Mouse (Mus musculus) embryo, embryonic 10.5 days (tissue): ENCODE results near the gene Rps19.
"Not testable (repeated sequence)": the region's sequence is repeated elsewhere in the genome, so short reads cannot be mapped to it uniquely, and the experiment has no call there.

Experiments used
- DNase-seq: peaks from one replicate; pipeline ENCODE4 v3.0.0-alpha.2; 2015; ENCODE audit warnings: low spot score

Rps19 gene

GRCm38 (mm10) chr7:24869532-24870165 lies 14.5 kb upstream of the Rps19 start, which contains the start of the genes Lypd4 and Dmrtc2:
Lypd4 (minus strand) TSS chr7:24869941.
Dmrtc2 (plus strand) TSS chr7:24870057.
- DNase-seq = no peak

DNA sequence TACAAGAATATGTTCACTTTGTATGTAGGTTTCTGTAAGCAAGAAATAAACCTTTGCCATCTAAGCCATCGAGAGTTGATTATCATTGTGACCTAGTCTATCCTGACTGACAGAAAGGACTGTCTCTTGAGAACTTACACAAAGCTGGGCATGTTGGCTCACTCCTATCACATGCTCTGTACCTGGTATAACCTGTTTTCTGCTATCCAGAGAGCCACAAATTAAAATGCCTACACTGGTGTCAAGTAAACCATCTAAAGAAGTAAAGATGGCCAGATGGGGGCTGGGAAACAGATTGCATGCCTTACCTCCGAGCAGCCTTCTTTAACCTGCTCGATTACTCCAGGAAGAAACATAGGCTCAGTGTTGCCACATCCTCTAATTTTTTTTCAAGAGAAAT lies 6.6 kb upstream of the Rps19 start:
- no peak for DNase-seq

DNA sequence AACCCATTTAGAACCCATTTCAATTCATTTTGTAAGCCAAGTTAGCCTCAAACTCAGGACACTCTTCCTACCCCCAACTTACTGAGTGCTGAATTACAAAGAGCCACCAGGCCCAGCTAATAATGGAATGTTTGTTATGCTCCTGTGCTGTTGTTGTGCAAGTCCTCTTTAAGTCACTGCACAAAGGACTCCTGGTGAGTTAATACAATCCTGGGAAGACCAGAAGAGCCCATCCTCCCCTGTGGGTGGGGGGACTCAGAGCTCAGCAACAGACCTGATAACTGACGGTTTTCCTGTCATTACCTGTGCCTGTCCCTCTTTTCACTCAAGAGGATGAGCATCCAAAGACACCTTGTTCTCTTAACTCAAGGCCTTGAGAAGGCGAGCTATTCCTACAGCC lies 4.6 kb upstream of the Rps19 start:
- DNase-seq = no peak

DNA sequence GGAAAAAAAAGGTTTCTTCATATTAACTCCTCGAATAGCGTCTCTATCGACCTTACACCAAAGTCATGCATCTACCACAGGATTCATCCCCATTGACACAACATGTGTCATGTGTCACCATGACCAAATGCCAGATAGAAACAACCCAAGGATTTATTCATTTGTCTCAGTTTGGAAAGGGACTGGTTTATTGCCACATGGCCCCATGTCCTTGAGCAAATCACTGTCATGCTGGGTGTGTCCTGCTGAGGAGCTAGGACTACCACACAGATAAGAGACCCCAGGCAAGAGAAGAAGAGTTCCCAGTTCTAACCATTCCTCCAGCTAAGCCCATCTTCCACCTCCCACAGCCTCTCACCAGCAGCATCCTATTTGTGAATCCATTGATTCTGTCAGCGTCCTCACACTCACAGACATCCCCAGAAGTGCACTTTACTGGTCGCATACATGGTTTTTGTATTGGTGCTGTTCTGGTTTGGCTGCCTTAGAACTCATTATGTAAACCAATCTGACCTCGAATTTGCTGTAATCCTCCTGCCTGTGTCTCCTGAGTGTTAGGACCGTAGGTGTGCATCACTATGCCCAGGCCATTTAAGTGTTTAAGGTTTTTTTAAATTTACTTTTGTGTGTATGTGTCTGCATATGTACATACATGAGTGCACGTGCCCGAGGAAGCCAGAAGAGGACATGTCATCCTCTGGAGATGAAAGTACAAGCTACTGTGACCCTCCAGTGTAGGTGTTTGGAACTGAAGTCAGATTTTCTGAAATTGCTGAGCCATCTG lies 1.6 kb upstream of the Rps19 start:
- DNase-seq = no peak

DNA sequence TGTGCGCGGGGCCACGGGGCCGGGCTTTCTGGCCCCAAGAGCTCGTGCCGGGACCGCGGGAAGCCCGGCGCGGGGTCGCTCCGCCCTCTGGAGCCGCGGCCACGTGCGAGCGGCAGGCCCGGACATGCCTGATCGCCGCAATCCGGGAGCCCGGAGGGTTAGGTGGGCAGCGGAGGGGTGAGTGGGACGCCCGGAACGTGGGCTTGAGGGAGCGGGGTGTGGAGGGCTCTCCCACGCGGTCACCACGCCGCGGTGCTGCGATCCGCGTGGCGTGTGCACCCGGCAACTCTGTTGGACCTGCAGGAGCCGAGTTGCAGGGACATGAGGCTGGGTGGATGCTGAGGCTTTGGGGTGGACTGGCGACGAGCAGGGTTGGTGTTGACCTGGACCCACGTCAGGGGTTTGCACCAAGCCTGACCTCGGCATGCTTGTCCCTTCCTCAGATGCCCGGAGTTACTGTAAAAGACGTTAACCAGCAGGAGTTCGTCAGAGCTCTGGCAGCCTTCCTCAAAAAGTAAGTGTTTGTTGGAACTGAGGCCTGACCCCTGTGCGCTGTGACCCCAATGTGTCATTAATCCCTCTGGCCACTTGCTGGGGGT lies 621 bp downstream of the Rps19 start:
- no peak for DNase-seq

GRCm38 (mm10) chr7:24885468-24886307 lies 1.5 kb downstream of the Rps19 start:
- DNase-seq = no peak

DNA sequence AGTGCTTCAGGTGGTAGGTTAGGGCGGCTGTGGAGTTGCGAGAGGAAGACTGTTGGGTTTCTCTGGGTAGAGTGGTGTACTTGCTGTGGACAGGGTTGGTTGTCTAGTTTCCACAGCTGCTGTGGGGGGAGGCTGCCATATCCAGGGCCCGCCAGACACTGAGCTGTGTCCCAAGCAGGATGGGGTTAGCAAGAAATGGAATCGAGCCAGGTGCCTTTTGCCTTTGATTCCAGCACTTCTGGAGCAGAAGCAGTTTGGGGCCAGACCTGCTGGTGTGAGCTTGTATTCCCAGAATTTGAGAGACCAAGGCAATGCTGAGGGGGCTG lies 2.1 kb downstream of the Rps19 start:
- no peak for DNase-seq

- no peak for DNase-seq
Observed at GRCm38 (mm10) chr7:24887096-24887495, 2.9 kb downstream of the Rps19 start.

- no peak for DNase-seq
Observed at GRCm38 (mm10) chr7:24889431-24890220, 5.5 kb downstream of the Rps19 start.

GRCm38 (mm10) chr7:24890281-24891216 lies 6.4 kb downstream of the Rps19 start:
- DNase-seq = peak; percentile 92

- DNase-seq = no peak
Observed at GRCm38 (mm10) chr7:24891241-24892124, 7.3 kb downstream of the Rps19 start.

- no peak for DNase-seq
Observed at GRCm38 (mm10) chr7:24892125-24892583, 8.0 kb downstream of the Rps19 start.

DNA sequence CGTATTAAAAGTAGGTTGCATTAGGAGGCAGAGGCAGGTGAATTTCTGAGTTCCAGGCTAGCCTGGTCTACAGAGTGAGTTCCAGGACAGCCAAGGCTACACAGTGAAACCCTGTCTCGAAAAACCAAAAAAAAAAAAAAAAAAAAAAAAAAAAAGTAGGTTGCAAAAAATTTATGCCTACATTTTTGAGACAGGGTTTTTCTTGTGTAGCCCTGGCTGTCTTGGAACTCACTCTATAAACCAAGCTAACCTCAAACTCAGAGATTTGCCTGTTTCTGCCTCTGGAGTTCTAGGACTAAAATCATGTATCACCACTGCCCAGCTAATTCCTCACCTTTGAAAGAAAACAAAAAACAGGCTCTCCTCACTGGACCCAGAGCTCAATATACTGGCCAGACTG lies 11.6 kb downstream of the Rps19 start:
- DNase-seq = not testable (repeated sequence)

DNA sequence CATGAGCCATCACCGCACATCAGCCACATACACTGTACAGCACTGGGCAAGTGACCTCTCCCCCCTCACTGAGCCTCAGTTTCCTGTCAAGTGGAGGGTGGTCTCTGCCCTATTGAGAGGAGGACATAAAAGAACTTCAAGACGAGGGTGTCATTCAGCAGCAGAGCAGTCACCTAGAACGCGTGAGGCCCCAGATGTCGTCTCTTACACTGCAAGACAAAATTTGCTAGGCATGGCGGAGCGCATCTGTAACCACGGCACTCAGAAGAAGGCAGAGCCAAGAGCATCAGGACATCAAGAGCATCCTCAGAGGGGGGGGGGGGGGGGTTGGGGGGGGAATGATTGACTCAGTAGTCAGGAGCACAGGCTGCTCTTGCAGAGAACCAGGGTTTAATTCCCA lies 12.1 kb downstream of the Rps19 start:
- DNase-seq = no peak

GRCm38 (mm10) chr7:24897224-24897623 lies 13.1 kb downstream of the Rps19 start, which contains the start of gene Cd79a:
Cd79a (plus strand) TSS chr7:24897381.
- DNase-seq = no peak

GRCm38 (mm10) chr7:24897959-24898358 lies 13.8 kb downstream of the Rps19 start:
- DNase-seq = no peak

- no peak for DNase-seq
Observed at GRCm38 (mm10) chr7:24901114-24901513, 16.9 kb downstream of the Rps19 start.

DNA sequence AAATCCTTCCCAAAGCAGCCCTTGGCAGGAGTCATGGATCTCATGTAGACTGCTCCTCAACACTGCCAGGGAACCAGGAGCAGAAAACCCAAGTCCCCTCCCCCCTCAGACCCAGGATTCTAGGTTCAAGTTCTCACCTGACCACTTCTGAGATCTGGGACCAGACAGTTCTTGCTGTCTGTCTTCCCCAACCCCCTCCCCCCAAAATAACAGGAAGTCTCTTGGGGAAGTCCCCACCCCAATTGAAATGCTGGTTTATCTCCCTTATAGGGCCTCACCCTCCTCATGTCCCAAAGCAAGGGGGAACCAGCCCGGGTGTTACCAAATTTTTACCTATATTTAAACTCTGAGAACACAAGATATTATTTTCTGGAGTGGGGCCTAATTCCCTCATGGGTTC lies 17.7 kb downstream of the Rps19 start:
- no peak for DNase-seq

DNA sequence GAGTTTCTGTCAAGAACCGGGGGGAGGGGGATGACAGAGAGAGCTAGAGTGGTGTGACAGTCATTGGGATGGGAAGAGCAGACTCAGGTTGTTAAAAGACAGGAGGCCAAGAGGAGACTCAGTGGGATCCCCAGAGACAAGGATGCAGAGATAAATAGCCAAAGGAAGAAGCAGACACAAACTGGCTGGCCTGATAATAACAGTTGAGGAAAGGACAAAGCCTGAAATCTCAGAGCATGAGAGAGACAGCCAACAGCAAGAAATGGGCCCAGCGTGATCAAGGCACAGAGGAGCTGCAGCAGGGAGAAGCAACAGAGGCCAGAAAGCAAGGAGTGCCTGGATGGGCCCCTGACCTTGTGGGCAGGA lies 18.1 kb downstream of the Rps19 start:
- DNase-seq = peak; percentile 45
